Mouse (Mus musculus) liver, adult 2 months (tissue): Measurements from ENCODE around the gene Trip4.

Source experiments
- CTCF ChIP-seq: fragments of 200-500 bp; IDR thresholded peaks from 2 replicates; pipeline ENCODE4 v1.5.1; 2011; ENCODE audit warnings: low read depth, low read length, control low read depth
- POLR2A ChIP-seq: fragments of 200-500 bp; IDR thresholded peaks from 2 replicates; pipeline ENCODE4 v1.6.1; 2011; ENCODE audit warnings: low read length, control low read depth; ENCODE audit not compliant: insufficient read depth; ENCODE audit errors: extremely low read depth

DNA sequence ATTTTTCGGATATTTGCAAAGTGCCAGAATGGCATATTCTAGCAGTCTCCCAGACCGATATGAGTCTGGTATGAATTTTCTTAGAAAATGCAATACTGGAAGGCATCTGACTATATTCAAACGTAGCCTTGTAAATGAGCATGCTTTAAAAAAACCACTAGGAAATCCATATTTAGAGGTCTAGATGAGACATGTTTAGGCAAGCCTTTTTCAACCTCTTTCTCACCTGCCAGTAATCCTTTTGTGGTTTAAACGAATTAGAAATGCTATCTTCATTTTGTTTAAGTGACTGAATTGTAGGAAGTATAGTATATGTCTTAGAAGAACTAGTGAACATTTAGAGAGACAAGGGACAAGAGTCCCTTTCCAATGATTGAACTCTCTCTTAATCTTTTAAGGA, 1.2 kb upstream of the Trip4 start:
- TF ChIP-seq CTCF (no peak), POLR2A (no peak)
